Mouse (Mus musculus) heart, postnatal 0 days (tissue): ENCODE data around the gene Sgta. TPM values are rescaled to one million over a fixed set of nuclear protein-coding genes. Genes with fewer than 3 reads are reported as not detected.

ENCODE experiments used
- ATAC-seq: fragments of 200-750 bp; cut with Nextera tagmentation; 2 replicates; pipeline ENCODE4 v1.8.0; 2017; ENCODE audit warnings: low read depth, moderate number of reproducible peaks, moderate library complexity; ENCODE audit not compliant: insufficient read depth
- DNase-seq: peaks from one replicate; pipeline ENCODE4 v3.0.0-alpha.2; 2016; ENCODE audit warnings: low spot score
- H3K27ac ChIP-seq: fragments of 300-500 bp; sonication (generic); 2 replicates; pipeline ENCODE4 v1.5.1; 2014; ENCODE audit warnings: low read depth, mild to moderate bottlenecking
- H3K27me3 ChIP-seq: fragments of 300-500 bp; sonication (generic); 2 replicates; pipeline ENCODE4 v1.6.1; 2014; ENCODE audit warnings: low read length, mixed read lengths; ENCODE audit not compliant: control insufficient read depth, insufficient read depth
- H3K36me3 ChIP-seq: fragments of 300-500 bp; sonication (generic); replicated peaks from 2 replicates; pipeline ENCODE4 v1.6.1; 2014; ENCODE audit warnings: low read length, mixed read lengths; ENCODE audit not compliant: control insufficient read depth, insufficient read depth
- H3K4me1 ChIP-seq: fragments of 300-500 bp; sonication (generic); 2 replicates; pipeline ENCODE4 v1.6.1; 2014; ENCODE audit warnings: antibody characterized with exemption; ENCODE audit not compliant: control insufficient read depth, insufficient read depth
- H3K4me2 ChIP-seq: fragments of 300-500 bp; sonication (generic); 2 replicates; pipeline ENCODE4 v1.6.1; 2014; ENCODE audit warnings: low read depth, mild to moderate bottlenecking, low read length, moderate library complexity
- H3K4me3 ChIP-seq: fragments of 300-500 bp; sonication (generic); 2 replicates; pipeline ENCODE4 v1.5.1; 2014; ENCODE audit warnings: low read depth, low read length
- H3K9ac ChIP-seq: fragments of 300-500 bp; sonication (generic); replicated peaks from 2 replicates; pipeline ENCODE4 v1.6.1; 2014; ENCODE audit warnings: low read depth, low read length, mixed read lengths
- H3K9me3 ChIP-seq: fragments of 300-500 bp; sonication (generic); replicated peaks from 2 replicates; pipeline ENCODE4 v1.6.1; 2016; ENCODE audit warnings: low read length; ENCODE audit not compliant: control insufficient read depth
- CTCF ChIP-seq: IDR thresholded peaks from 2 replicates; pipeline ENCODE4 v1.5.1; 2016; ENCODE audit warnings: antibody characterized with exemption, control low read depth, low read depth
- EP300 ChIP-seq: IDR thresholded peaks from 2 replicates; pipeline ENCODE4 v1.6.1; 2016; ENCODE audit warnings: antibody characterized with exemption, low read depth
- WGBS: fragments of 180-500 bp; shearing (Covaris S2); extraction: QIAGEN DNeasy Blood & Tissue Kit; methylation state at CpG from one replicate; pipeline ENCODE4 v1.1.7; 2014; 5-methylcytosine and 5-hydroxymethylcytosine counted together
- polyA plus RNA-seq: library from polyadenylated mRNA; unstranded; fragments of >200 nt; fragmentation: Nextera tagmentation; extraction: Ambion mirVana; gene quantifications from 2 replicates; pipeline ENCODE4 v1.2.1, GENCODE M21; 2015
- total RNA-seq: library from RNA; depleted of rRNA; stranded (reverse); fragments of >200 nt; gene quantifications from 2 replicates; pipeline ENCODE4 v1.2.3, GENCODE M21; 2014; ENCODE audit warnings: low replicate concordance

The Sgta gene
- total and polyA plus RNA-seq, 2 experiments from 2014 or later = 98.1 to 134 TPM

GRCm38 (mm10) chr10:81014393-81015384 is 45.3 kb downstream of the Sgta start, which contains the start of gene Gng7:
Gene Gng7, minus strand, starts transcription at chr10:81014945.
- 13% methylated on average over 31 of the region's 31 CpGs for WGBS
- no peak within 1 kb of the TSS for H3K9ac ChIP-seq
- H3K27ac ChIP-seq = no peak within 1 kb of the TSS
- peak within 1 kb of the TSS; percentile 9 for H3K4me2 ChIP-seq
- peak; percentile 92 for ATAC-seq
- H3K4me3 ChIP-seq = 0 out of 2 replicates have a peak within 1 kb of the TSS, but pooled peaks have one; percentile 0
- no peaks in the 10 kb centered on the region for H3K27me3 ChIP-seq
- no peaks in the 10 kb centered on the region for H3K36me3 ChIP-seq
- peak; percentile 70 for DNase-seq
- H3K9me3 ChIP-seq = no peaks in the 10 kb centered on the region
- no peaks in the 10 kb centered on the region for H3K4me1 ChIP-seq
- no peak for TF ChIP-seq EP300
- no peak for TF ChIP-seq CTCF

GRCm38 (mm10) chr10:81010851-81011250 is 49.1 kb downstream of the Sgta start:
- H3K27ac ChIP-seq = no peak overlapping the region
- ATAC-seq (peak; percentile 27; the same call in 1 of the 2 replicates), DNase-seq (peak; percentile 27)
- H3K27me3 ChIP-seq = no peaks in the 10 kb centered on the region
- H3K9me3 ChIP-seq = no peaks in the 10 kb centered on the region
- no peak overlapping the region for H3K4me2 ChIP-seq
- no peak for TF ChIP-seq CTCF
- no peak for TF ChIP-seq EP300
- no peaks in the 10 kb centered on the region for H3K36me3 ChIP-seq
- H3K4me1 ChIP-seq = no peaks in the 10 kb centered on the region
- 45% methylated on average over 6 of the region's 6 CpGs for WGBS
- no peak overlapping the region for H3K9ac ChIP-seq
- H3K4me3 ChIP-seq = no peak overlapping the region

GRCm38 (mm10) chr10:81007240-81007639 is 52.7 kb downstream of the Sgta start:
- 29% methylated on average over 7 of the region's 7 CpGs for WGBS
- Histone ChIP-seq H3K27me3 (no peaks in the 10 kb centered on the region), H3K9ac (no peak overlapping the region), H3K9me3 (no peaks in the 10 kb centered on the region), H3K27ac (no peak overlapping the region), H3K36me3 (no peaks in the 10 kb centered on the region), H3K4me3 (no peak overlapping the region), H3K4me1 (no peaks in the 10 kb centered on the region), H3K4me2 (no peak overlapping the region)
- ATAC-seq (no peak), DNase-seq (no peak)
- TF ChIP-seq CTCF (no peak), EP300 (no peak)

- H3K4me3 ChIP-seq = no peak overlapping the region
- no peak overlapping the region for H3K9ac ChIP-seq
- ATAC-seq = no peak
- no peak for TF ChIP-seq CTCF
- TF ChIP-seq EP300 = no peak
- H3K9me3 ChIP-seq = no peaks in the 10 kb centered on the region
- no peaks in the 10 kb centered on the region for H3K27me3 ChIP-seq
- DNase-seq = no peak
- H3K36me3 ChIP-seq = no peaks in the 10 kb centered on the region
- H3K4me1 ChIP-seq = 0 out of 2 replicates have a peak, but pooled peaks cover 2% of the 10 kb centered on the region
- no peak overlapping the region for H3K4me2 ChIP-seq
- no peak overlapping the region for H3K27ac ChIP-seq
- 83% methylated on average over 7 of the region's 7 CpGs for WGBS
These were observed 53.8 kb downstream of the Sgta start for GRCm38 (mm10) chr10:81006005-81006677.

- DNase-seq (no peak), ATAC-seq (peak; percentile 14; the same call in 1 of the 2 replicates)
- TF ChIP-seq CTCF (no peak), EP300 (no peak)
- no peaks in the 10 kb centered on the region for H3K36me3 ChIP-seq
- no peaks in the 10 kb centered on the region for H3K9me3 ChIP-seq
- WGBS = 42% methylated on average over 10 of the region's 10 CpGs
- peaks cover 20% of the 10 kb centered on the region; the same call in 1 of the 2 replicates for H3K27me3 ChIP-seq
- 0 out of 2 replicates have a peak, but pooled peaks cover 4% of the 10 kb centered on the region for H3K4me1 ChIP-seq
- no peak overlapping the region for H3K4me2 ChIP-seq
- no peak overlapping the region for H3K27ac ChIP-seq
- H3K9ac ChIP-seq = no peak overlapping the region
- H3K4me3 ChIP-seq = no peak overlapping the region
These were observed 58.8 kb downstream of the Sgta start for GRCm38 (mm10) chr10:81001161-81001560.
